Mouse (Mus musculus) liver (tissue): Measurements from ENCODE around the gene Slc22a17.
A peak's percentile ranks its signal among the peaks of the same experiment; 100 is the strongest.

Experiments
- DNase-seq: peaks from one replicate; pipeline ENCODE4 v3.0.0-alpha.2; 2020; ENCODE audit warnings: mixed read lengths

The Slc22a17 gene

DNA sequence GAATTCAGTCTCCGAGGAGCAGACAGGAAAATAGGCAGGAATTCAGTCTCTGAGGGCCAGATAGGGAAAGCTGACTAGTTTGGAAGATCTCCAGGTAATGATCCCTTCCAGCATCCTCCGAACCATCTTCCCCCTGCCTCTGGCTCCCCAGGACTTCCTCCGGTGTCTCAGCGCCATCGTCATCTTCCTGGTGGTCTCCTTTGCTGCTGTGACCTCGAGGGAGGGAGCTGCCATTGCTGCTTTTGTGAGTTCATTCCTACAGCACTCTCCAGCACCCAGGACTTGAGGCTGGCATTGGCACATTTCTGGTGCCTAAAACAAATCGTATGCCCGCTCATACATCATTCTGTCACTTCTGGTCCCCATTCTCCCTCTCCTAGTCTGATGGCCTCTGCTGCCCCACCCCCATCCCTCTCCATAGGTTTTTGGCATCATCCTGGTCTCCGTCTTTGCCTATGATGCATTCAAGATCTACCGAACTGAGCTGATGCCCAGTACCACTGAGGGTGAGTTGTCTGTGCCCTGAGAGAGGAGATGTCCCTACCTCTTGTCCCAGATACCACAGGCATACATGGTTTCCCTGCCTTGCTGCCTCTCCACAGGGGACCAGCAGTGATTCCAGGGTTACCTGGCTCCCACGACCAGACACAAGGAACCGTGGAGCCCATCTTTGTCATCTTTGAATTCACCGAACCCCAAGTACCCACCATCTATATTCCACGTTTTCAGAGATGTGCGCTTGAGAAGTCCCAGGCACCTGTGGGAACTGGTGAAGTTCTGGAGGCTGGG, 25.7 kb upstream of the Slc22a17 start:
- DNase-seq: no peak

DNA sequence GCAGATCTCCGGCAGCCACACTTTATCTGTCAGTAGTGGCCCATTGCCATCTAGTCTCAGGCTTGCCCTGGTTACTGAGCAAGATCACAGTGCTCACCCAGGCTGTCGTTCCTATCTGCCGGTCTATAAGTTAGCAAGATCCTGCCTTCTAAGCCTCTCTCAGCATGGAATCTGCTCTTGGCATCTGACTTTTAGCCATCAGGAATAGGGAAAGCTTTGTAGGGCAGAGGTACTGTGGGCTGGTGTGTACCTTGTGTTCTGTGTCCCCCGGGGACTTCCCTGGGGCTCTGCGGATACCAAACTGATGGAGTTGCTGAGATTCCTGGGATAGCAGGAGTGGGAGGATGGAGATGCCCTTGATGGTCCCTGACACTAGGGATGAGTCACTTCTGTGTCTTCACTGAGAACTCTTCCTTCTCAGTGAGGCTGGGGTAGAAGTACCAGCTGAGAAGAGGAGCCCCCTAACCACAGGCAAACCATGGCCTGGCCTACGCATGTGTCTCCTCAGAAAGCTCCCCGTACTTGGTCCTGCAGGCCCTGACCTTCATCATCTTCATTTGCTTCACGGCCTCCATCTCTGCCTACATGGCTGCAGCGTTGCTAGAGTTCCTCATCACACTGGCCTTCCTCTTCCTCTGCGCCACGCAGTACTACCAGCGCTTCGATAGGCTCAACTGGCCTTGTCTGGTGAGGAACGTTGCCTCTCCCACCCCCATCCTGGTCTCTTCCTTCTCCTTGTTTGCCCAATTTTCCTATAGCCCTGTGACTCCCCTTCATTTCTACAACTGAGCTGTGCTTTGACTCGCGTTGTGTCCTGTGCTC, 24.6 kb upstream of the Slc22a17 start:
- DNase-seq: no peak

DNA sequence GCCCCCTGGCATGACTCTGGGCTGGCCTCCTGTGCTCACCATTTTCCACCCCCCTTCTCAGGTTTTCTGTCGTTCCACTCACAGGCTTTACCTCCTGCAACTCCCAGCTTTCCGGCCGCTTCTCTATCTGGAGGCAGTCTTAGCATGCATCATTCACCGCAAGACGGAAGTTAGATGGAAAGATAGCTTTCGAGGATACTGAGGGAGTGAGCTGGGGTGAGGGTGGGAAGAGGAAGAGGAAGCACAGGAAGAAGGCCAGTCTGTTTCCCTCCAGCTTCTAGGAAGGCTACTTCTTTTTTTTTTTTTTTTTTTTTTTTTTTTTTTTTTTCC, 23.9 kb upstream of the Slc22a17 start:
- DNase-seq: no peak

DNA sequence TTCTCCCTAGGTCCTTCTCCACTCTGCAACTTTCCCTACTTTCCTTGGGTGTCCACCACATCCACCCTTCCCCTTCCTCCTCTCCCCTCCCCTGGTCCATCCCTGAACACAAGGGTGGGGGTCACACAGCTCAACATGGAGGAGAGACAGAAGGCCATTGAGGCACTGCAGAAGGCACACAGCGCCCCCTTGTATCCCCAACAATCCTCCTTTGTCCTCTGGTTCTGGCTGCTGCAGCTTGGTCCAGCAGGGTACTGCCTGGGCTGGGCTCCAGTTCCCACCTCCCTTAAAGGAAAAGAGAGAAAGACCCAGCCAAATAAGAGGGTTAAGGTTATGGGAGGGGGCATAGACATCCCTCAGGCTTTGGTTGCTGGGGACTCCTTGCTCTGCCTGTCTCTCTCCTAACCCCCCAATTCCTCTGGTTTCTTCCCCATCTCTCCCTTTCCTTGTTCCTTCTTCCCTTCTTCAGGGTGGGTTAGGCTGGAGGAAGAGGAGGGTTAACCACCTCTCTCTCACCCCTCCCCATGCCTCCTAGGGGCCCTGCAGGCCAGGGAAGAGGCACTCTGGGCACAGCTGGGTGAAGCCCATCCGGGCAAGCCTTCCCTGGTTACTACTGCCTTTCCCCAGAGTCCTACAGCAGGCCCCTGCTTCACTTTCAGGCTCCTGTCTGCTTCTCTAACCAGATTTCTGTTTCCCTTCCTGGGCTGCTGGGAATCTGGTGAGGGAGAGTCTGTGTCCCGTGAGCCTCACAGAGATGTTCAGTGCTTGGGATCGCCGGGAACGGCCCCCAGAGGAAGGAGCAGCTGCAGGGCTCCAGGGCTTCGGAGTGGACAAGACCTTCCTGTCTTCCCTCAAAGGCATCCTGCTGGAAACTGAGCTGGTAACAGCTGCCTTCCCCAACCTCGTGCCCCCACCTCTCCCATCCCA, 23.2 kb upstream of the Slc22a17 start, which contains the start of gene Cmtm5:
Gene Cmtm5 (plus strand): TSS at position 358 of the 927 bp plus-strand sequence.
- no peak for DNase-seq

DNA sequence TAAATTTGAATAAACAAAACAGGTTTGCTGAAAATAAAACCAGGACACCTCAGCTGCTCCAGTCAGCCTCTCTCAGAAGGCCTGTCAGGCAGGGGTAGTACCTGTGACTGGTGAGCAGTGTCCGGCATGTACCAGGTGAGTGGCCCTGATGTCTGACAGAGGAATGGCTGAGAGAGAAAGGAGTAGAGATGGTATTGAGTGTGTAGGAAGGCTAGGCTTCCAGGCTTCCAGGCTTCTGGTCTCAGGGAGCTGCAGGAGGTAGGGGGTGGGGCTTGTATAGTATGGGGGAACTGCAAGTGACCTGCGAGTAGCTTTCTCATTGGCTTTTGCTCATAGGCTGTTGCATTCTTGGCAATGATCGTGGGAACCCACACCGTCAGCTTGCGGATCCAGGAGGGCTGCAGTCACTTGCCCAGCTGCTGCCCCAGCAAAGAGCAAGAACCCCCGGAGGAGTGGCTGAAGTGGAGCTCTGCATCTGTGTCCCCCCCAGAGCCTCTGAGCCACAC, 19.8 kb upstream of the Slc22a17 start, which contains the start of gene Il25:
Gene Il25 (plus strand): TSS at position 51 of the 506 bp plus-strand sequence.
- no peak for DNase-seq

DNA sequence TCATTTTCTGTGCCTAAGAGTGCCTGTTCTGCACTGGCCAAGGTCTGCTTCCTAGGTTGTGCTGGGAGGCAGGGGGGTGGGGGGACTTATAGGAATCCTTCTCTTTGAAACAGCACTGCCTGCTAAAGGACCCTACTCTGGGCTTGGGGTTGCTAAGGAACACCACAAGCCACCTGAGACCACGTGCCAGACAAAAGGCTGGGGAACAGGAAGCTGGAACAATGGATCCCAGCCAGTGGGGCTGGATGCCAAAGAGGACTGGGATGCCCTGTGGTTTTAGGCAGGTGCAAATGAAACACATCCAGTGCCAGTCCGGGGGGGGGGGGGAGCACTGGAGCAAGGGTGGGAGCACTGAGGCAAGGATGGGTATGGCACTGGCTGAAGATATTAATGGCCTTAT, 17.5 kb upstream of the Slc22a17 start:
- no peak for DNase-seq

DNA sequence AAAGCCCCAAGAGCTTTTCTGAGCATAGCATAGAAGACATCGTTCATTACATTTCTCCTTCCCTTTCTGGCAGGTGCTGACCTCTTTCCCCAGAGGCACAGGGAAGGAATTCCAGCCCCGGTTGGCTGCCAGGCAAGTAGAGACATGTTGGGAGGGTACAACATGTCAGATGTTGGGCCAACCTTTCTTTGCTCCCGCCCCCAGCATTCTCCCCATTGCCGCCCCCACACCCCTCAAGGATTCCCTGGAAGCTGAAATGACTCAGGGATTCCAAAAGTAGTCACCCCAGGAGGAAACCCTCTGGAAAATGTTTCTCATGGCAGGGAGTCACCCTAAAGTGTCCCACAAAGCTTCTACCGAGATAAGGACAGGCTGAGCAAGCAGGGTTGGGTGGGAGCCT, 16.9 kb upstream of the Slc22a17 start:
- DNase-seq: no peak

DNA sequence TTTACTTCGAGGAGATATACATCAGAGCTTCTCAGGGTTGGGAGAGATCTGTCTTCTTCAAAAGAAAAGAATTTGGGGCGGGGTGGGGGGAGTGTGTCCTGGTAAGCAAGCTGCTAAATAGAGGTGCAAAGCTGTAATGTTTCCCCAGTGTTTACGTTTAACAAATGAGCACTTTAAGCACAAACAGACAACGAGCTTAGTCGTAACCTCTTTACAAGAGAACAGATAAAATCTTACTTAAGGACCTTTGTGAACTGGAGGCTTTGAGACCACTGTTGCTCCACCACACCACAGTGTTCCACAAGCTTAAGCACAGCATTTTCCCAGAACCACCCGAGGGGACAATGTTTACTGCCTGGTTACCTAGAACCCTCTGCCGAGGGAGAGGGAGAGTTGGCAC, 14.4 kb upstream of the Slc22a17 start:
- DNase-seq: no peak

DNA sequence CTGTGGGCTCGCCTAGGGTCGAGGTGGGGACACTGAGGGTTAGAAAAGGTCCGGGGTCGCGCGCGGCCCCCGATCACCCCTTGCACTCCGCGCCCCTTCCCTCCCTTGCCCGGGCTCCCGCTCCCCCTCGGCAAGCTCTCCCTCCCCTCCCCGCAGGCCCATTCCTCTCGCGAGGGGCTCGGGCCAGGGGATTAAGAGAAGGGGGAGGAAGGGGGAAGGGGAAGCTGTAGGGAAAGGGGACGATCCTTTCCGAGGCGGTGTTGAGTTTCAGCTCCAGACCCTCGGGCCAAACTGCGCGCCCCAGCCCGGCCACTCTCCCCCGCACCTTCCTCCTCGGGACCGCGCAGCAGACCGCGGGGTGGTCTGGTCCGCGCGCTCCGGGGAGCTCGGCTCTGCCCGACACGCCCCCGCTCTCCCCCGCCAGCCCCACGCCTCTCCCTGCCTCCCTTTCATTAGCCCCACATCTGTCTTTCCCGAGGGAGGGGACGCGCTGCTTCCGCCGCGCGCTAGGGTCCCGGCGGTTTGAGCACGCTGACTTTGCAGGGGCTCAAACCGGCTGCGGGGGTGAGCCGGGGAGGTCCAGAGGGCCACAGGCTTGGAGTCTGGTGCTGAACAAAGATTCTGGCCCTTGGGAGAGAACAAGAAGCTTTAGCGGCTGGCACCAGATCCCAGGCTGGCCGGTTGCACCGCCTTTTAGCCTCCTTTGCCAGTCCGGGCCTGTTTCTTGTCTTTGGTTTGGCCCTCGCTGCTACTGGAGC, 13.6 kb upstream of the Slc22a17 start:
- DNase-seq: peak; percentile 57

DNA sequence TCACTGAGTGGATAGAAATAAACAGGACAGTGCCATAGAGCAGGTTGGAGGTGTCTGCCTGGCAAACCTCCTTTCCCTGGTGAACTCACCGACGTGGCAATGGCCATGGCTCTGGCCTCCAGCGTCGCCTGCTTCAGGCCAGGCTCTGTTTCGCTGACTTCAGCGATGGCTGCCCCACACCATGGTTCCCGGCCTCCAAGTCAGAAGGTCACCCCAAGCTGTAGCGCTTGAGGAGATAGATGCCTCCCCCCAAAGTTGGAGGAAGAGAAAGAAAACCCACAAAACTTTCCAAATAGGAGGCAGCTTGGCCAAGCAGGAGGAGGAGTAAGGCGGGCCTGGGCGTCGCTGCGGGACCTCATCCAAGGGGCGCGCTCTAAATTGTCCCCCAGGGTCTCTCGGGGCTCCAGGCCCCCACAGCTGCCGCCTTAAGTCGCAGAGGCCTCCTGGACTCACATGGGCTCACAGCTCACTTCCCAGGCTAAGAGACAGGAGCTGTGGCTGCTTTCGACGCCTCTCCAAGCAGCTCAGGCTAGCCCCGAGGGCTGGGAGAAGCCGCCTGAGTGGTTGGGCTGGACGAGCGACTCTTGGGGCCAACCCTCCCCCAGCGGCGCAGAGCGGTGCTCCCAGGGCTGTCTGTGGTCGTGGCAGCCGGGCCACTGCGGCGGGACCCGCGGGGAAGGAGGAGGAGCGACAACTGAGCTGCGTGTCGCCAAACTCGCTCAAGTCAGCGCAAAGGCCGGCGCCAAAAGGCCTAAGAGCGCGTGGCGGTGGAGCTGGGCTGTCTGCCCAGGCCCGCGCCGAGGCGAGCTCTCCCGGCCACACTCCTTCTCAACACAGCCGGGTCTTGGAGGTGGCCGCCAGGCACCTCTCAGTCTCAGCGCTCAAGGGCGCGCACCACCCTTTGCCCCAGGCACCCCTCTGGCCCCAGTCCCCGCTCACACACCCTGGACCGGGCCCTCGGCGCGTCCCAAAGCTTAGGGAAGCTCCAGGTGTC, 12.7 kb upstream of the Slc22a17 start, which contains the start of gene Efs:
Gene Efs (minus strand): TSS at position 778 of the 994 bp plus-strand sequence.
- DNase-seq: peak; percentile 24

DNA sequence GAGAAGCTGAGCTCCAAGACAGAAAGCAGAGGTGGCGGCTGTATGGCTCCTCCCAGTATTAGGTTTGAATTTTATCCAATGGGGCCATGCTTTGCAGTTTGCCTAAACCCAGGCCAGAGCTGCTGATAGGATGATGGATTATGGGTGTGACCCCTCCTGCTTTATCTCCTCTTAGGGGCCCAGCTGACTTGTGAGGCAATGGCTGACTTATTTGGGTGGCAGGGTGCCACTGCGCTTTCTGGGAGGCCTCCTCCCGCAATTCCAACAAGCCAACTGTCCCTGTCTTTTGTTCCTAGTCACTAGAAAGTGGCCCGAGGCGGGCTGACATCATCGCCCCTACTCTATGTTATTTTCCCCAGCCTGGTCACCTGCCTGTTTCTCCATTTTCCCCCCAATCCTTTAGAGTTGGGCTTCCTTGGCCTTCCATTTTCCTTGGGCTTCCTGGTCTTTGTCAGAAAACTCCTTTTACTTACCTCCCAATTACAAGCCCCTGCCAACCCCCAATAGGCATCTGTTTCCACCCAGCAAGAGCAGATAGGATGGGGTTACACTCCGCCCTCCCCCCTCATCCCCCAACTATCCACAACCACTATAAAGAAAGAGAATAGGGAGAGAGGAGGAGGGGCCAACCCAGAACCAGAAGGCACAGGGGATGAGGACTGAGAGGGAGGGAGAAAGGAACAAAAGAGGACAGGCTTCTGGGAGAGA, 11.9 kb upstream of the Slc22a17 start:
- peak; percentile 57 for DNase-seq

DNA sequence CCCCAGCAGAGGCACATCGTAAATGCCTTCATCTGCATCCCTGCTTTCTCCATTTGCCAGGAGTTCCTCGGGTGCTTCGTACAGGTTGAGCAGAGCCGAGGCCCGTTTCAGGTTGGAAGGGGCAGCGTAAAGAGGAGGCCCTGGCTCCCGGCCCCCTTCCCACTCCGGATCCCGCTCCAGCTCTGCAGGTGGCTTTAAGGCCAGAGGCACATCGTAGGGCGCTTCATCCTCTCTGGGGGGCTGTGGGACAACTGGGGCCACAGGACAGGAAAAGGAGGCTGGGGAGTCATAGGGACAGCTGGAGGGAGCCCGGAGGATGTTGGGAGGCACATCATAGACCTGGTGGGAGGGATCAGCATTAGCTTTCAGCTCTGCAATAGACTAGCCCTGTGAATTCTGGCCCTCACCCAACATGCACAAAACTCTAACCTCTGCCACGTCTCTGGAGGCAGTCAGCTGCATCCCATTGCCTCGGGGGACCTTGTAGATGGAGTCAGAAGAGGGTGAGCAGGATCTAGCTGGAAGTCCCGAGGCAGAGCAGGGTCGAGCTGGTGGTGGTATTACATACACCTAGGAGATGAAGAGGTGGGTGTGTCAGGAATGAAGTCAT, 7.2 kb upstream of the Slc22a17 start:
- no peak for DNase-seq

DNA sequence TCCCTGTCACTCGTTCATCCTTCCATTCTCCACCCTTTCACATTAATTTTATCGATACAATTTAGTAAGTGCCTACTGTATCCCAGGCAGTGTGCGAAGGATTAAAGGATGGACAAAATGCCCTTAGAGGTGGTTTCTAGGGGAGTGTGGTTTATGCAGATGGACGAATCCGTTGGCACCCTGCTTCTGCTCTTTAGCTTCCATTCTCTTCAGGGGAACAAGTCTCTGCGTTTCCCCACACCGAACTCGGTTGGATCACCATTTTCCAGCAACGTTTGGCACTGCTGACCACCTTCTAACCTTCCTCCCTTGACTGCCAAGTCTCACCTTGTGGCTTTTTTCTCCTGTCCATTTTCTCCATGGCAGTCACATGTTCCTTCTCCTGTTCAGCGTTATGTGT, 411 bp upstream of the Slc22a17 start:
- DNase-seq: no peak

DNA sequence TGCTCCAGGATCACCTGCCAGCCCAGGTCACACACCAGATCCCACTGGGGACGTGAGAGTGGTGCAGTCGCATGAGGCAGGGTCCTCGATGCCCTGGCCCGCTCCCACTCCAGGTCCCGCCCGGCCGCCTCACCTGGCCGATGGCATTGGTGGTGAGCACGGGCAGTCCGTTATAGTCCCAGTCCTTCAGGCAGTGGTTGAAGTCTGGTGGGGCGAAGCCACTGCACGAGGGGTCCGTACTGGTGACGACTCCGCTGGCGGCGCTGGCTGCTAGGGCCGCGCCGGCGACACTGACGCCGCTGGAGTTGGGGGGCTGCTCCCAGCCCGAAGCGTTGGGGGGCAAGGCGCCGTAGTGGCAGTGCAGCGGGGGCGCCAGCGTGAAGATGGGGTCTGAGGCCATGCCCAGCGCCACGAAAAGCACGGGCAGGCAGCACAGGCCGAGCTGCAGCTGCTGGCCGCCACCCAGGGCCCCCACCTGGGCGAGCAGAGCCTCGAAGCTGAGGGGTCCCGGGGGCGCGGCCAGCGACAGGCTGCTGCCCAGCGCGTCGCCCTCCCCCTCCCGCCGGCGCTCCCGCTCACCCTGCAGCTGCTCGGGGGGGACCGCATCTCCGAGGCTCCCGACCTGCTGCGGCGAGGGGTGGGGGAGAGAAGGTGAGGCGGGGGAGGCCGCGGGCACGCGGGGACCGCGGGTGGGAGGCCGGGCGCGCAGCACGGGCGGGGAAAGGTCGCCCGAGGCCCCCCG, 652 bp downstream of the Slc22a17 start:
- DNase-seq: no peak

DNA sequence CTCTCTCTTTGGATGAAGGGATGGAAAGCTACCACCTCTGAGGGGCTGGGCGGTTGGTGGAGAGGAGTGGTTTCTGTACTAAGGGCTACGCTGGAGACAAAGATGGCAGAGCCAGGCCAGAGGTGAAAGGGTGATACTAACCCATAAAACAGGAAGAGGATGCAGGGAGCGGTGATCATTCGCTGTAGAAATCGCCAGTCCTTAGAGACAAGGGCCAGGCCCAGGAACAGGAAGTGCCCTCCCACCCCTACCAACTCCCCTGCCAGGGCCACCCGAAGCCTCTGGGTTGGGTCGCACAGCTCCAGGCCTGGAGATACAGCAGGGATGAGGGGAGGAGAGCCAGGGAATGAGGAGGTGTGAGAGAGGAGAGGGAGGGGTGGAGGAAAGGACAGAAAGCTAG, 4.2 kb downstream of the Slc22a17 start:
- no peak for DNase-seq

DNA sequence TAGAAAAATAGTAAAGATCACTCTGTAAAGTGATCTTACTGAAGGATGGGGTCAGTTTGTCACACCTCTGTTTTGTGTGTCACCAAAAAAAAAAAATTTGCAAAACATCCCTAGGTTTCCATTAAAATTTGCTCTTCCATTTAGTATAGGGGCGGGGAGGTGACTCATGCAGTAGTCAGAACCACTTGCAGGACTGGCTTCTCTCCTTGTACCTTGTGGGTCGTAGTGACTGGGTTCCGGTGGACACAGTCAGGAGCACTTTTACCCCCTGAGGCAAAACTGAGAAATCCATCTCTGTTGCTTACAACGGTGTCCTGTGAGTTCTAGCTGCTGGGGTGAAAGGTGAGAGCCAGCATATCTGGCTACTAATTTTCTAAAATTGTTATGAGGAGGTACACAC, 9.3 kb downstream of the Slc22a17 start:
- no peak for DNase-seq

DNA sequence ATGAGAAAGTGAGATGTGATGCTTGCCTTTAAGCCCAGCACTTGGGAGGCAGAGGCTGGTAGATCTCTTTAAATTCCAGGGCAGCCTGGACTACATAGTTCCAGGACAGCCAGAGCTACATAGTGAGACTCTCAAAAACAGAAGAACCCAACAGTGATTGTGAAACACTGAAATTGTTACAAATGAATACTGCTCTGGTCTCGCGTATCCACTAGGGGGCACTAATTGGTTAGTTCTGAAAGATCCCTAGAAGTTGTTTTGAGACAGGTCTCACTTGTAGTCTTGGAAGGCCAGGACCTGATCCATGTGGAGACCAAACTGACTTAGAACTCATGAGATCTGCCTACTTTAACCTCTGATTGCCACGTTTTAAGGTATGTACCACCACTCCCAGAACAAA, 12.5 kb downstream of the Slc22a17 start:
- peak; percentile 66 for DNase-seq

DNA sequence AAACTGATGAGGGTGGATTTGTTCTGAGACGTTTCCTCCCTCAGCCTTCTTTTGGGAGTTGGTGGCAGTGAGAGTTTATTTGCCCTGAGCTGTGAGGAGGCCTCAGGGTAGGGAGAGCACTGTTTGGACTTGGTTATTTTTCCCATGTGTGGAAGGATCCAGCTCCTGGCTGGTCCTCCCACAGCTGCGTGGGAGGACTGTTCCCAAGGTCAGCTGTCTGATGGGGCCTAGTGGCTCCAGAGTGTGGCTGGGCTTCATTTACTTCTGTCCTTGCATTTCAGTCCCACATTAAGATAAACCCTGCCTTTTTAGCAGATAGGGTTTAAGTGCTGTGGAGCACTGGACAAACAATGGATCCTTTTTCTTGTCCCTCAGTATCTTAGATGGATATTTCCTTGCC, 15.5 kb downstream of the Slc22a17 start:
- no peak for DNase-seq
